Mouse (Mus musculus) cerebellum, adult 18-20 months (tissue): ENCODE measurements around the gene Cpt1a.

Experiments used
- DNase-seq, 2 experiments: peaks; one replicate each; pipeline ENCODE4 v3.0.0; 2021

Cpt1a gene

GRCm38 (mm10) chr19:3374028-3374427, 51.9 kb downstream of the Cpt1a start:
- no peak for DNase-seq

GRCm38 (mm10) chr19:3375945-3376495, 53.9 kb downstream of the Cpt1a start:
- DNase-seq = no peak

- DNase-seq = no peak
Measured at GRCm38 (mm10) chr19:3376966-3377715, 55.0 kb downstream of the Cpt1a start.

- DNase-seq = no peak
Measured at GRCm38 (mm10) chr19:3378614-3379013, 56.5 kb downstream of the Cpt1a start.

GRCm38 (mm10) chr19:3388061-3388460, 65.9 kb downstream of the Cpt1a start:
- no peak for DNase-seq

DNA sequence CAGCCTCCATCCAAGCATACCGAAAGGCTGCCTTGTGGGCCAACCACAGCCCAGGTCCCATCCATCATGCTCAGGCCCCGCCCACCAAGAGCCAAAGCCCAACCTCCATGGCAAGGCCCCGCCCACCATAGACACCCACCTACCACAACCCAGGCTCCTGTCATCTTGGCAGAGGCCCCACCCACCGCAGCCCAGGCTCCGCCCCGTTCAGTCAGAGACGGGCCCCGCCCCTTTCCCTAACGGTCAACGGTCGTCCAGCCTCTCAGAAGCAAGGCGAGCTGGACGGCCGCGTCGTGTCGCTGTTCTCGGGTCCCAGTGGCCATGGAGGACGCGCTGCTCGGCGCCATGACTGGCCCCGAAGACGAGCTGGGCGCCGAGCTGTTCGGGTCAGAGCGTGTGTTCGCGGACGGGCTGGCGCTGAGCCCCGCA, 66.5 kb downstream of the Cpt1a start, which contains the start of gene Tesmin:
Gene Tesmin, plus strand, starts transcription at position 229 of the 429 bp plus-strand sequence.
- DNase-seq = peak; percentile 31 to 35

GRCm38 (mm10) chr19:3389089-3389488, 67.0 kb downstream of the Cpt1a start:
- peak; percentile 46 to 60 for DNase-seq

DNA sequence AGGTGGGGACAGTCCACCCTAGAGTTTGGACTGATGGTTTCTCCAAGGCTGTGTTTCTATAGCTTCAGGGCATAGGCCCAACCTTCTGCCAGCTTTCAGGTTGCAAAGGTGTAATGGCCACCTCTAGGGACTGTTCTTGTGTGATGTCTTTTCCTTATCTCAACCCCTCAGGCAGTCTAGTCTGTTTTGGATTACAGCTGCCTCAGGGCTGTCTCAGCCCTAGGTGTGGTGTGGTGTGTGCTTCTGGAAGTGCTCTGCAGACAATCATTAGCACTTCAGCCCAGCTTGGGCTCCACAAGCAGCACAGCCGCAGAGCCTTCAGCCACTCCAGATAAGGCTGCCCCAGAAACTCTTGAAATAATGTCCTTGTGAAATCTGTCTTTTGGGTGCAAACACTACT, 70.2 kb downstream of the Cpt1a start:
- DNase-seq = no peak

DNA sequence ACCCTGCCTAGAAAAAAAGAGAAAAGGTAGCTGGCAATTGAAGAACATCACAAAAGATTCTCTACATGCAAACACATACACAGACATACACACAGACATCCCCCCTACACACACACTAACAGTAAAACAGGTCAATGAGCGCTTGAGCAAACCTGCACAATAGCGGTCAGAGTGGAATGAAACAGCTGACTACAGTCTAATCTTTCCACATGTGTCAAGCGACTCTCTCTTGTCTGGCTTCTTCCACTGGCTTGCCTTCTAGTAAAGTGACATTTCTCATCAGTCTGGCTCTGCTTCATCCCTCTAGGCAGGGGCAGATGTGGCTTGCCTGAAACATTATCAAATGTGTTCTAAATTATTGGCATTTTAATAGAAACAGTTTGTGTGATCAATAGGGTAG, 72.1 kb downstream of the Cpt1a start:
- DNase-seq = no peak

DNA sequence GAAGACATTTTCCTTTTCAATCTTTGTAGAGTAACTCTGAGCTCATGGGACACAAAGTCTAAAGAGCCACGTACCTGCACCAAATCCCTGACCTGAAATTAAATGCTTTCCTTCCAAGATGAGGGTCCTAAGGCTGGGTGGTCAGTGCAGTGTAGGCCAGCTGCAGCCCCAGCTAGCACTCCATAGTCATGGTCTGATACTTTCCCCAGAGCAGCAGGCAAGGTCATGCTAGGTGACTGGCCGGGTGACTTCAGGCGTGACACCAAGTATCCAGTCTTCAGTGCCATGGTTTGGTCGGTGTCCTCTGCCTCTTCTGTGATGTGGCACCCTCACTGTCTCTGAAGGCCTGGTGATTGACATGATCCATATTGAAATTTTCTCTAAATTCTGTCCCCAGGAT, 77.9 kb downstream of the Cpt1a start:
- no peak for DNase-seq

DNA sequence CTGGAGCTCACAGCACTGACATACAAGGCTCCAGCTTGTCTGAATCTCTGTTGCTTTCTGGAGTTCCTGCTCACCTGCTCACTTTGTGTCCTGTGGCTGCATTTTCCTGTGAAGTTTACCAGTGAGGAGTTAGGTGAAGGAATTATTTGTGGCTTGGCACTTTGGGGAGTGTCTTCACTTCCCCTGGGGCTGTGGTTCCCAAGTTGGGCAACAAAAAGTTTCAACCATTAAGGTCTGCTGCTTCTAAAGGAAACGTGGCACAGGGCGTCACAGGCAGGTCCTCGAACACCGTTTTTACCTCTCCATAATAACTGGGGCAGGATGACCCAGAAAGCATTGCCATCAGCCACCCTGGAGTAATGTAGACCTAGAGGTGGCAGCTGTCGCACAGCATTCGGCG, 79.4 kb downstream of the Cpt1a start:
- no peak for DNase-seq

DNA sequence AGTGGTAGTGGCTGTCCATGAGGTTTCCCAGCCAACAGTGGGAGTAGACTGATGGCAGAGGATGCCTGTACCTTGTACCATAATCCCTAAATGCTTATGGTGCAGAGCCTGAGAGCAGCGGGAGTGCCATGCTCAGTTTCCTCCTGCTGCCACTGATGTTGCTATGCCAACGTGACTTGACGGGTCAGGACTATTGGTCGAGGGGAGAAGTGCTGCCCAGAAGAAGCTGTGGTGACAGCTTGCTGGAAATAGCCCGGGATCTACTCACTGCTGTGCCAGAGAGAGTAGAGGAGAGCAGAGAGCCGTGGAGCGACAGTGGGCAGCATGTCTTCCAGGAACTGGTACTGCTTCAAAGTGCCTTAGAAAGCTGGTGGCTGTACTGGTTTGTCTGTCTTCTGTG, 79.8 kb downstream of the Cpt1a start:
- no peak for DNase-seq

DNA sequence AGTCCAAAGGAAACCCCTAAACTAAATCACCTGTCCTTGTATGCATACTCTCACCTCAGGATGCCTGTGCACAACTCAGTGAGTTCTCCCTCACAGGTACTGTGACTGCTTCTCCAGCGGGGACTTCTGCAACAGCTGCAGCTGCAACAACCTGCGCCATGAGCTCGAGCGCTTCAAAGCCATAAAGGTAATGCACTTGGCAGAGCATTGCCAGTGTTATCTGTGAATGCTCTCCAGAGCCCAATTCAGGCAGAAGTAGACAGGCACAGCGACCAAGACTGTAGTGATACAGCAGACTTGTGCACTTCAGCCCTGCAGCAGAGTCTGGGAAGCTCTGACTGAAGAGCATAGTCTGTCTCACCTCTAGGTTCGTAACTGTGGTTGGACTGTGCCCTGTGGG, 80.3 kb downstream of the Cpt1a start:
- DNase-seq = no peak

DNA sequence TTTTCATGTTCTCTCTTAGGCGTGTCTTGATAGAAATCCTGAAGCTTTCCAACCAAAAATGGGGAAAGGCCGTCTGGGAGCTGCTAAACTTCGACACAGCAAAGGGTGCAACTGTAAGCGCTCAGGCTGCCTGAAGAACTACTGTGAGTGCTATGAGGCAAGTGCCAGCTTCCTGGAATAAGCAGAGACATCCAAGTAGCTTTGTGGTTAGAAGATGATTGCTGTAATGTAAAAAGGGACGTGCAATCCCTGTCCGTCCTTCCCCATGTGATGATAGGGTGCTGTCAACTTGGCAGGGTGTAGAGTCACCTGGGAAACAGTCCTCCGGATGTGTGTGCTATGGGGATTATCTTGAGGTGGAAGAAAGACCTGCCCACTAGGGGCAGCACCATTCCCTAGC, 81.9 kb downstream of the Cpt1a start:
- DNase-seq = no peak

DNA sequence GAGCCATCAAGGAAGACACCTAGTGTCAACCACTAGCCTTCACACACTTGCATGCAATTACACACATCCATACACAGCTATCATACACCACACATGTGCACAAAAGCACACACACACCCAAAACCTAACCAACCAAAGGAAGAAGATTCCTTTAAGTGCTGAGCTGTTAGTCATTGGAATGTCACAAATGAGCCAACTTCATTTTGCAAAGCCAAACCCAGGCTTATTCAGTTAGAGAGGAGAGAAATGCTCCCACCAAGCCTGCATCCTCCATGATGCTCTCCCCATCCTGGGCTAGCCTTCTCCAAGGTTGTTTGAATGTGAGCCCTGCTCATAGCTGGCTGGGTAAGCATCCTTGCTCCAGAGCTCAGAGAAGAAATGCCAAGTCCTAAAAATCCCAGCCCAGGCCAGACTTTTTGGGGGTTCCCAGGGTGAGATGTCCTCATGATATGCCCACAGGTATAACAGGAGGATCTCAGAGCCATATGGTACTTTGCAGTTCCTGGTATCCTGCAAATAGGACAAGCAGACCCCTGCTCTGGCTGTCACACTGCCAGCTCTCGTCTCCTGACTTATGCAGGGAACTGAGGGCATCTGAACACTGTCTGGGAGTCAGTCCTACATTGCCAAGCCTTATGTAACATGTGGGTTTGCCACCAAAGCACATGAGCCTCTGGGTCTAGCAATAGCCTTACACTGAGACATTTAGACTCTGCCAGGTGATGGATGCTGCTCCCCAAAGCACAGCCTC, 83.6 kb downstream of the Cpt1a start:
- no peak for DNase-seq

DNA sequence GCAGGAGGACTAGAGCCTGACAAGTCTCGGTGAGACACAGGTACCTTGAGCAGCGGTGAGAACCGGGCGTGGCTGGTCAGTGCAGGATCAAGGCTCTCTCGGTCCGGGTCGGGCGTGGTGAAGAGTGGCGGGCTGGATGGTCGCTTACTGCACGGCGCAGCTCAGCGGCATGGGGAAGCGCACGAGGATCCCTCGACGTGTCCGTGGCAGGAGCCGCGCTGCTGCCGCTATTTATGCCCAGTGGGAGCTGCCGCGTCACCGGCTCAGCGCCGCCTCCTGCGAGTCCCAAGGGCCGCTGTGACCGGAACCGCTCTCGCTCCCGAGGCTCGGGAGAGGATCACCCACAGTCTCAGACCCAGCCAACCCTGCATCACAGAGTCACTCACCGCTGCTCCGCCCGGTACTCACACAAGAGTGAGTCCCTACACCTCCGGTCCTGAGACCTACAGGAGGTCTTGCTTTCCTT, 92.2 kb downstream of the Cpt1a start, which contains the start of gene Gal:
Gene Gal, minus strand, starts transcription at position 277 of the 466 bp plus-strand sequence.
- no peak for DNase-seq

DNA sequence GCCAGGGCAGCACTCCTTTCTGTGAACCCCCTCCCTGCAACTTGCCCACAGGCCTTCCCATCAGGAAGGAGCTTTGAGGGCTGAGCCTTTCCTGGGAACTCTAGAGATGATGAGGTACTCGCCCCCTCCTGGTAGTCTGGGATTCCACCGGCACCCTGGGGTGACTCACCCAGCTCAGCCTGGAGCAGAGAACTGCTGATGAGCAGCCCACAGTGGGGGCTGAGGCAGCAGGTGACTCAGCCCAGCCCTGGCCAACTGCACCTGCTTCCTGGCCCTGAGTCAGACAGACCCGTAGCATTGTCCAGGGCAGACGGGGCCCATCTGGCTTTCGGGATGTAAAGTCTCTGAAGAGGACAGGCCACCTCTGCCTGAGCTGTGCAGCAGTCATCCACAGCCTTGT, 97.1 kb downstream of the Cpt1a start:
- no peak for DNase-seq

DNA sequence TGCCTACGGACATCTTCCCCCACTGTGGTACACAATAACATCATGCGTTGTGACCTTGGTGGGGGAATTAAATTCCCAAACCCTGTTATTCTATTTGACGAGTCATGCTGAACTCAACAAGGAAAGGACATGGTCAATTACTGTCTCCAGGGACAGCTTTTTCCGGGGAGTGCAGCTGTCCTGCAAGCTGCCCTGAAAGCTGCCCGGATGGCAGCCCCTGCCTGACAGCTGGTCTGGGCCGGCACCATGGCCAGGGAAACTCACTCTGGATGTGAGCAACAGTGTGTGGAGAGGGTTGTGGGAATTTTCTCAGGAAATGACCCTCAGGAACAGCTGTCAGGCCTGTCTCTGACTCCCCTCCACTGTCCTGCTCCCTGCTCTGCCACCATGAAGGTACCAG, 100.4 kb downstream of the Cpt1a start:
- no peak for DNase-seq

GRCm38 (mm10) chr19:3422981-3423380, 100.8 kb downstream of the Cpt1a start:
- no peak for DNase-seq

- DNase-seq = no peak
Measured at GRCm38 (mm10) chr19:3424214-3424613, 102.1 kb downstream of the Cpt1a start.

- peak in 1 of 2 experiments; percentile 20 for DNase-seq
Measured at GRCm38 (mm10) chr19:3428057-3428830, 106.1 kb downstream of the Cpt1a start.

- DNase-seq = no peak
Measured at GRCm38 (mm10) chr19:3429156-3429816, 107.2 kb downstream of the Cpt1a start.
